Mouse (Mus musculus) lung, postnatal 0 days (tissue): ENCODE measurements around the gene 4930402F06Rik.

ENCODE experiments used
- CTCF ChIP-seq: IDR thresholded peaks from 2 replicates; pipeline ENCODE4 v1.5.1; 2016; ENCODE audit warnings: antibody characterized with exemption, mild to moderate bottlenecking
- EP300 ChIP-seq: IDR thresholded peaks from 2 replicates; pipeline ENCODE4 v1.6.1; 2016; ENCODE audit warnings: antibody characterized with exemption, mild to moderate bottlenecking, control low read depth

DNA sequence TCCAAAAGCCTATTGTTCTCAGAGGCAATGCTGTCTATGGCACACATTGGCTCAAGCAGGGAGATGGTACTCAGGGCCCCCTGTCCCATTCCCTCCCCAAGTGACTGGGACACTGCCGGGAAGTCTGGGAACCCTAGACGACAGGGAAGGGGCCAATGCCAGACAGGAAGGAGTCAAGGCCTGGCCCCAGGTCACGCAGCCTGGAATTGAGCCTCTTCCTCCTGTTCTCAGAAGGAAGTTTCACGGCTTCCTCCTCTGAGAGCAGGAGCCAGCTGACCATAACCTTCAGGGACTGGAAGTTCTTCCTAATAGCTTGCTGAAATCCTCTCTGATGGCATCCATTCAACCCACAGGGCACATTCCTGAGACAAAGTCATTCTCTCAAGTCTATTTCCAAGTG, 36.5 kb upstream of the 4930402F06Rik start:
- TF ChIP-seq CTCF (no peak), EP300 (no peak)
